Mouse (Mus musculus): Measurements from ENCODE around the gene Pikfyve. TPM values are rescaled to one million over a fixed set of nuclear protein-coding genes. Genes with fewer than 3 reads are reported as not detected.
"Not testable (repeated sequence)": the region's sequence is repeated elsewhere in the genome, so short reads cannot be mapped to it uniquely, and the experiment has no call there.

The Pikfyve gene
- polyA plus RNA-seq, 1 experiment from 2014 or later: 11.5 TPM

GRCm38 (mm10) chr1:65190172-65190571 is 3.7 kb downstream of the Pikfyve start:
- Histone ChIP-seq H3K9me3 (no peaks in the 10 kb centered on the region), H3K27ac (no peak overlapping the region), H3K4me3 (no peak overlapping the region), H3K4me1 (replicated peaks) (peaks cover 18% of the 10 kb centered on the region), H3K9ac (no peak overlapping the region), H3K27me3 (no peaks in the 10 kb centered on the region), H3K36me3 (peaks cover 20% of the 10 kb centered on the region), H3K4me2 (no peak overlapping the region)
- 90% methylated on average over 4 of the region's 4 CpGs for WGBS
- ATAC-seq (ENCODE audit: low FRiP score): no peak

GRCm38 (mm10) chr1:65193226-65193625 is 6.7 kb downstream of the Pikfyve start:
- Histone ChIP-seq H3K9ac (no peak overlapping the region), H3K27me3 (no peaks in the 10 kb centered on the region), H3K4me3 (no peak overlapping the region), H3K36me3 (peaks cover 38% of the 10 kb centered on the region), H3K4me2 (no peak overlapping the region), H3K9me3 (no peaks in the 10 kb centered on the region), H3K27ac (no peak overlapping the region), H3K4me1 (replicated peaks) (peaks cover 6% of the 10 kb centered on the region)
- 94% methylated on average over 2 of the region's 2 CpGs for WGBS
- ATAC-seq (ENCODE audit: low FRiP score): no peak

GRCm38 (mm10) chr1:65198425-65198824 is 11.9 kb downstream of the Pikfyve start:
- 90% methylated on average over 2 of the region's 2 CpGs for WGBS
- Histone ChIP-seq H3K27ac (no peak overlapping the region), H3K27me3 (no peaks in the 10 kb centered on the region), H3K4me2 (no peak overlapping the region), H3K9me3 (no peaks in the 10 kb centered on the region), H3K4me3 (no peak overlapping the region), H3K9ac (no peak overlapping the region), H3K36me3 (peaks cover 39% of the 10 kb centered on the region), H3K4me1 (replicated peaks) (no peaks in the 10 kb centered on the region)
- ATAC-seq (ENCODE audit: low FRiP score): no peak

GRCm38 (mm10) chr1:65198861-65199260 is 12.4 kb downstream of the Pikfyve start:
- Histone ChIP-seq H3K9ac (no peak overlapping the region), H3K4me1 (replicated peaks) (no peaks in the 10 kb centered on the region), H3K36me3 (peaks cover 41% of the 10 kb centered on the region), H3K9me3 (no peaks in the 10 kb centered on the region), H3K4me2 (no peak overlapping the region), H3K4me3 (no peak overlapping the region), H3K27ac (no peak overlapping the region), H3K27me3 (no peaks in the 10 kb centered on the region)
- ATAC-seq (ENCODE audit: low FRiP score): no peak
- 98% methylated on average over 2 of the region's 2 CpGs for WGBS

GRCm38 (mm10) chr1:65204299-65204698 is 17.8 kb downstream of the Pikfyve start:
- WGBS: 98% methylated on average over 1 of the region's 1 CpGs
- H3K36me3 ChIP-seq: peaks cover 60% of the 10 kb centered on the region
- no peak overlapping the region for H3K27ac ChIP-seq
- H3K27me3 ChIP-seq: no peaks in the 10 kb centered on the region
- no peak overlapping the region for H3K9ac ChIP-seq
- H3K4me2 ChIP-seq: no peak overlapping the region
- no peaks in the 10 kb centered on the region for H3K4me1 ChIP-seq (replicated peaks)
- no peak for ATAC-seq (ENCODE audit: low FRiP score)
- H3K4me3 ChIP-seq: no peak overlapping the region
- no peaks in the 10 kb centered on the region; the same call in none of the 2 replicates for H3K9me3 ChIP-seq

- Histone ChIP-seq H3K27ac (no peak overlapping the region), H3K9ac (no peak overlapping the region), H3K4me3 (no peak overlapping the region), H3K9me3 (peaks cover 19% of the 10 kb centered on the region), H3K36me3 (peaks cover 56% of the 10 kb centered on the region), H3K4me1 (replicated peaks) (no peaks in the 10 kb centered on the region), H3K4me2 (no peak overlapping the region), H3K27me3 (no peaks in the 10 kb centered on the region)
- WGBS: 23% methylated on average over 2 of the region's 2 CpGs
- ATAC-seq (ENCODE audit: low FRiP score): no peak
Measured at GRCm38 (mm10) chr1:65213214-65213613, 26.7 kb downstream of the Pikfyve start.

GRCm38 (mm10) chr1:65217567-65217966 is 31.1 kb downstream of the Pikfyve start:
- H3K4me1 ChIP-seq (replicated peaks): no peaks in the 10 kb centered on the region
- no peak overlapping the region for H3K9ac ChIP-seq
- peaks cover 45% of the 10 kb centered on the region for H3K36me3 ChIP-seq
- no peaks in the 10 kb centered on the region for H3K27me3 ChIP-seq
- H3K4me2 ChIP-seq: no peak overlapping the region
- 96% methylated on average over 2 of the region's 2 CpGs for WGBS
- H3K4me3 ChIP-seq: no peak overlapping the region
- no peak for ATAC-seq (ENCODE audit: low FRiP score)
- H3K9me3 ChIP-seq: no peaks in the 10 kb centered on the region
- no peak overlapping the region for H3K27ac ChIP-seq

GRCm38 (mm10) chr1:65217972-65218371 is 31.5 kb downstream of the Pikfyve start:
- H3K4me3 ChIP-seq: no peak overlapping the region
- no peaks in the 10 kb centered on the region for H3K9me3 ChIP-seq
- no peak overlapping the region for H3K4me2 ChIP-seq
- no peak overlapping the region for H3K27ac ChIP-seq
- ATAC-seq (ENCODE audit: low FRiP score): no peak
- H3K36me3 ChIP-seq: peaks cover 48% of the 10 kb centered on the region
- H3K9ac ChIP-seq: no peak overlapping the region
- H3K4me1 ChIP-seq (replicated peaks): no peaks in the 10 kb centered on the region
- WGBS: 100% methylated on average over 1 of the region's 1 CpGs
- no peaks in the 10 kb centered on the region for H3K27me3 ChIP-seq

- H3K9ac ChIP-seq: no peak overlapping the region
- H3K4me3 ChIP-seq: no peak overlapping the region
- no peak overlapping the region for H3K27ac ChIP-seq
- ATAC-seq (ENCODE audit: low FRiP score): no peak
- 96% methylated on average over 2 of the region's 2 CpGs for WGBS
- peaks cover 51% of the 10 kb centered on the region for H3K36me3 ChIP-seq
- H3K4me2 ChIP-seq: no peak overlapping the region
- no peaks in the 10 kb centered on the region for H3K27me3 ChIP-seq
- no peaks in the 10 kb centered on the region for H3K4me1 ChIP-seq (replicated peaks)
- H3K9me3 ChIP-seq: no peaks in the 10 kb centered on the region
Measured at GRCm38 (mm10) chr1:65223654-65224053, 37.2 kb downstream of the Pikfyve start.

GRCm38 (mm10) chr1:65227681-65228080 is 41.2 kb downstream of the Pikfyve start:
- H3K27ac ChIP-seq: no peak overlapping the region
- no peak overlapping the region for H3K4me2 ChIP-seq
- 90% methylated on average over 2 of the region's 2 CpGs for WGBS

GRCm38 (mm10) chr1:65229768-65230167 is 43.3 kb downstream of the Pikfyve start:
- H3K4me2 ChIP-seq; ATAC-seq (ENCODE audit: low FRiP score); H3K4me3 ChIP-seq; H3K27ac ChIP-seq; H3K27me3 ChIP-seq; H3K9ac ChIP-seq; H3K9me3 ChIP-seq; H3K4me1 ChIP-seq (replicated peaks): not testable (repeated sequence)
- WGBS: 94% methylated on average over 3 of the region's 3 CpGs
- H3K36me3 ChIP-seq: peaks cover 19% of the 10 kb centered on the region

More at GRCm38 (mm10) chr1:65227681-65228080, 41.2 kb downstream of the Pikfyve start:
- Histone ChIP-seq H3K4me1 (replicated peaks) (no peaks in the 10 kb centered on the region), H3K9ac (no peak overlapping the region), H3K4me3 (no peak overlapping the region), H3K9me3 (no peaks in the 10 kb centered on the region), H3K36me3 (peaks cover 30% of the 10 kb centered on the region), H3K27me3 (no peaks in the 10 kb centered on the region)
- no peak for ATAC-seq (ENCODE audit: low FRiP score)

- Histone ChIP-seq H3K9me3 (no peaks in the 10 kb centered on the region), H3K36me3 (peaks cover 24% of the 10 kb centered on the region), H3K27me3 (no peaks in the 10 kb centered on the region), H3K4me3 (no peak overlapping the region), H3K27ac (no peak overlapping the region), H3K4me1 (replicated peaks) (no peaks in the 10 kb centered on the region), H3K9ac (no peak overlapping the region), H3K4me2 (no peak overlapping the region)
- no peak for ATAC-seq (ENCODE audit: low FRiP score)
- WGBS: 92% methylated on average over 1 of the region's 1 CpGs
Measured at GRCm38 (mm10) chr1:65230566-65230965, 44.1 kb downstream of the Pikfyve start.

GRCm38 (mm10) chr1:65237712-65238111 is 51.2 kb downstream of the Pikfyve start:
- Histone ChIP-seq H3K9me3 (no peaks in the 10 kb centered on the region), H3K4me1 (replicated peaks) (no peaks in the 10 kb centered on the region), H3K4me2 (no peak overlapping the region), H3K36me3 (peaks cover 38% of the 10 kb centered on the region), H3K9ac (no peak overlapping the region), H3K27ac (no peak overlapping the region), H3K4me3 (no peak overlapping the region), H3K27me3 (no peaks in the 10 kb centered on the region)
- WGBS: 90% methylated on average over 3 of the region's 3 CpGs
- no peak for ATAC-seq (ENCODE audit: low FRiP score)
